Mouse (Mus musculus) heart, embryonic 11.5 days (tissue): ENCODE data around the gene Tmem251. TPM values are rescaled to one million over a fixed set of nuclear protein-coding genes. Genes with fewer than 3 reads are reported as not detected.

Experiments used
- ATAC-seq: fragments of 200-750 bp; cut with Nextera tagmentation; replicated peaks from 2 replicates; pipeline ENCODE4 v1.8.0; 2017; ENCODE audit warnings: moderate library complexity; ENCODE audit not compliant: insufficient number of reproducible peaks, low FRiP score, low TSS enrichment
- H3K27ac ChIP-seq: fragments of 300-500 bp; sonication (generic); 2 replicates; pipeline ENCODE4 v1.5.1; 2014; ENCODE audit warnings: mild to moderate bottlenecking, low read depth, low read length
- H3K27me3 ChIP-seq: fragments of 300-500 bp; sonication (generic); 2 replicates; pipeline ENCODE4 v1.6.1; 2014; ENCODE audit warnings: mild to moderate bottlenecking, low read length, mixed read lengths; ENCODE audit not compliant: control insufficient read depth, insufficient read depth
- H3K36me3 ChIP-seq: fragments of 300-500 bp; sonication (generic); 2 replicates; pipeline ENCODE4 v1.6.1; 2014; ENCODE audit warnings: mild to moderate bottlenecking, low read length, moderate library complexity, mixed read lengths; ENCODE audit not compliant: control insufficient read depth, insufficient read depth
- H3K4me1 ChIP-seq: fragments of 300-500 bp; sonication (generic); 2 replicates; pipeline ENCODE4 v1.6.1; 2014; ENCODE audit warnings: low read length; ENCODE audit not compliant: control insufficient read depth, insufficient read depth
- H3K4me2 ChIP-seq: fragments of 300-500 bp; sonication (generic); 2 replicates; pipeline ENCODE4 v1.6.1; 2014; ENCODE audit warnings: mild to moderate bottlenecking, moderate library complexity
- H3K4me3 ChIP-seq: fragments of 300-500 bp; sonication (generic); 2 replicates; pipeline ENCODE4 v1.5.1; 2014; ENCODE audit warnings: low read depth, low read length
- H3K9ac ChIP-seq: fragments of 300-500 bp; sonication (generic); 2 replicates; pipeline ENCODE4 v1.6.1; 2014; ENCODE audit warnings: mild to moderate bottlenecking, low read depth, low read length, moderate library complexity
- H3K9me3 ChIP-seq: fragments of 300-500 bp; sonication (generic); replicated peaks from 2 replicates; pipeline ENCODE4 v1.6.1; 2016; ENCODE audit warnings: low read length; ENCODE audit not compliant: control insufficient read depth
- WGBS: fragments of 180-500 bp; shearing (Covaris S2); extraction: QIAGEN DNeasy Blood & Tissue Kit; methylation state at CpG from one replicate; pipeline ENCODE4 v1.1.7; 2014; ENCODE audit not compliant: insufficient replicate concordance; 5-methylcytosine and 5-hydroxymethylcytosine counted together
- polyA plus RNA-seq: library from polyadenylated mRNA; unstranded; fragments of >200 nt; fragmentation: Nextera tagmentation; extraction: Ambion mirVana; gene quantifications from 2 replicates; pipeline ENCODE4 v1.2.1, GENCODE M21; 2014

The Tmem251 gene
- polyA plus RNA-seq, 1 experiment from 2014 or later = 7.9 TPM

DNA sequence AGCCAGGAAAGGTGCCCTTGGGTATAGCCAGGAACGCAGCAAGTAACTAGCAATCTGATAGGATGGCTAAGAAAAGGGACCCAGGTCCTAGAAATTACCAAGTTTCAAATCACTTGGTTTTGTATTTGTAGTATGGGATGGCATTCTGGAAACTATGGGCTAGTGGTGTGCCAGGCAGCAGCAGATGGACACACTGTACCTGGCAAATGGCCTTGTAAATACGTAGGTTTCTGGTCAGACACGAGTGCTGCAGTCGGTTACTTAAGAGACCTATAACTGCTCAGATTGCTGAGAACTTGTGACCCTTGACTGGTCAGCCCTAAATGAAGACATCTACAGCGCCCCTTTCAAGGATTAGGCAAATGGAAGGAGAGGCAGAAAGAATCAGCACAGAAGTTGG lies 34.6 kb downstream of the Tmem251 start:
- no peaks in the 10 kb centered on the region for H3K4me1 ChIP-seq
- no peak overlapping the region for H3K9ac ChIP-seq
- no peak overlapping the region for H3K4me2 ChIP-seq
- H3K4me3 ChIP-seq = no peak overlapping the region
- H3K27ac ChIP-seq = no peak overlapping the region
- H3K27me3 ChIP-seq = no peaks in the 10 kb centered on the region
- 76% methylated on average over 5 of the region's 5 CpGs for WGBS
- ATAC-seq = no peak
- H3K36me3 ChIP-seq = peaks cover 17% of the 10 kb centered on the region
- H3K9me3 ChIP-seq = no peaks in the 10 kb centered on the region

DNA sequence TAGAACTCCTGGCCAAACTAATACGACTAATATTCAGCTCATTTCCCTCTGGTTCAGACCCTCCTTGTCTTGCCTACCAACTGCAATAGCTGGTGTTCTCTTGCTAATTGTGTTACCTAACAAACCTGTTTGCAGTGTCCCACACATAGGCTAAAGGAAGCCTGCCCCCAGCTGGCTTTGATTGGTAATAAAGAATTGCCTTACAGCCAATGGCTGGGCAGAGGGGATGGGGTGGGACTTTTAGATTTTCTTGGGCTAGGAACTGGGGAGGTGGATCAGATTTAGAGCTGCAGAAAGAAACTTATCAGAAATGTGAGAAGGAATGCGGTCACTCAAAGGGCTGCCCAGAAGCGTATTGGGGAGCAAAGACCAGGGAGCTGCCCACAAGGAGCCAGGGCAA lies 35.9 kb downstream of the Tmem251 start:
- Histone ChIP-seq H3K4me2 (no peak overlapping the region), H3K27ac (no peak overlapping the region), H3K9ac (no peak overlapping the region), H3K4me1 (no peaks in the 10 kb centered on the region), H3K36me3 (peaks cover 20% of the 10 kb centered on the region), H3K9me3 (no peaks in the 10 kb centered on the region), H3K4me3 (no peak overlapping the region), H3K27me3 (no peaks in the 10 kb centered on the region)
- no peak for ATAC-seq
- WGBS = 36% methylated on average over 3 of the region's 3 CpGs

GRCm38 (mm10) chr12:102782841-102783240 lies 39.3 kb downstream of the Tmem251 start:
- H3K27me3 ChIP-seq = no peaks in the 10 kb centered on the region
- no peak overlapping the region for H3K27ac ChIP-seq
- H3K9me3 ChIP-seq = no peaks in the 10 kb centered on the region
- ATAC-seq = no peak
- H3K9ac ChIP-seq = no peak overlapping the region
- H3K36me3 ChIP-seq = peaks cover 15% of the 10 kb centered on the region
- H3K4me2 ChIP-seq = no peak overlapping the region
- 88% methylated on average over 5 of the region's 5 CpGs for WGBS
- H3K4me1 ChIP-seq = no peaks in the 10 kb centered on the region
- H3K4me3 ChIP-seq = no peak overlapping the region

DNA sequence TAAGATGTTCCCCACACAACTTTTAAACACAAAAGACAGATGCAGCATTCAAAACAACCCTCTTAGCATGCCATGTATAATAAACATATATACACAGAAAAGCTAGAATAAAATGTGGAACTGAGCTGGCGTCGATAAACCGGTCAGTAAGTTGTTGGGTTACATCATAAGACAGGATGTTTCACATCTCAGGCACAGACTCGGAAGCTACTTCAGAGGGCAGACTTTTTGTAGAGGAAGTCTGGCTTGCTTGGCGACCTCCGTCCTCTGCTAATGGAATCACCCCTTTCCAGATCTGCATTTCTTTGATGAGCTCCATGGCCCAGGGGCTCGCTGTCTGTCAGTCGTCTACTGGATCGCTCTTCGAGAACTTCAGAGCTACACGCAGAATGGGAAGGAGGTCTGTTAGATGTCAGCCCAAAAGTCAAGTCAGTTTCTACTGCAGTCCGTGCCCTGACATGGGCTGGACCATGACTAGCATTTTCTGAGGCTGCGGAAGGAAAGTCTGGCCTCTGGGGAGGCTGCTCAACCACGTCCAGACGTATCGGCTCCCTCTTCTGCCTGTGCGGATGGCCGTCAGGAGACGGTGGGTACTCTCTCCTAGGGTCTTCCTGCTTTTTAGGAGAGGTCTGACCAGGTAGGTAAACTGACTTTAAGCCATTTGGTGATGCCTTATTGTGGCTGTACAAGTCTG lies 41.5 kb downstream of the Tmem251 start:
- WGBS = 84% methylated on average over 19 of the region's 19 CpGs
- H3K36me3 ChIP-seq = peaks cover 17% of the 10 kb centered on the region

DNA sequence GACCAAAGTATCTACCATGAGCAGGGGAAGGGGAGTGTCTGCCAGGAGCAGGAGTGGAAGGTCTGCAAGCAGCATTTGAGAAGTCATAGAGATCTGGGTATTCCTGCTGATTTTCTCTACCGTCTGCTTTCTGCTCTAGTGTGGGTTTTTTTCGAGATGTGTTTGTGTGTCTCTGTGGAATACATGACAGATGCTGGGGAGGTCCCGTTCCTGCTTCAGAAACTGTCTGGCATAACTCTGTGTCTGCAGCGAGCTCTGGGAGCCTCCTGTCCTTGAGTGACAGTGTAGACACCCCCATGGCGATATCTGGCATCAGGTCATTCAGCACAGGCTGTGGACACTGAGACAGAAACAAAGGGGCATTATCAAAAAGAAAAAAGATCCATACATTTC lies 42.0 kb downstream of the Tmem251 start:
- no peak for ATAC-seq
- Histone ChIP-seq H3K4me1 (no peaks in the 10 kb centered on the region), H3K27me3 (no peaks in the 10 kb centered on the region), H3K9ac (no peak overlapping the region), H3K9me3 (no peaks in the 10 kb centered on the region), H3K36me3 (peaks cover 21% of the 10 kb centered on the region), H3K4me2 (no peak overlapping the region), H3K27ac (no peak overlapping the region), H3K4me3 (no peak overlapping the region)
- WGBS = 76% methylated on average over 5 of the region's 5 CpGs

More for the DNA sequence above, 41.5 kb downstream of the Tmem251 start:
- H3K9ac ChIP-seq = no peak overlapping the region
- no peak overlapping the region for H3K27ac ChIP-seq
- no peaks in the 10 kb centered on the region for H3K9me3 ChIP-seq
- no peaks in the 10 kb centered on the region for H3K4me1 ChIP-seq
- no peak overlapping the region for H3K4me2 ChIP-seq
- H3K4me3 ChIP-seq = no peak overlapping the region
- no peak for ATAC-seq
- no peaks in the 10 kb centered on the region for H3K27me3 ChIP-seq

DNA sequence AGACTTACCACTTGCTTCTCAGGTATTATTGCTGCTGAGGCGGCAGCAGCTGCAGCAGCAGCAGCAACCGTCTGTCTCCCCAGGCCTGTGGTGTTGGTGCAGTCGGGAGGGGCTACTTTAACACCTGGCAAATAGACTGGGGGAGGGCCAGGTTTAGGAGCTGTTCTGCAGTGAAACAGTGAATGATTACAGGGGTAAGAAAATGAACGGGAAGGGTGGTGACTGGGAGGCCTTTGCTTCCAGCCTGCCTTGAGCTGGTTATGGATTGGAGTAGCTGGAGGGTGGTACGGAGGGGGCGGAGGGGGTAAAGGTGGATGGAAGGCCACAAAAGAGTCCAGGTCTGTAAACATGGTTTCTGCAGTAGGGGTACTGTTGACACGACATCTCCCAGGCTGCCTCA lies 44.4 kb downstream of the Tmem251 start:
- Histone ChIP-seq H3K4me3 (no peak overlapping the region), H3K9me3 (no peaks in the 10 kb centered on the region), H3K27me3 (no peaks in the 10 kb centered on the region), H3K4me2 (no peak overlapping the region), H3K9ac (no peak overlapping the region), H3K36me3 (peaks cover 26% of the 10 kb centered on the region), H3K27ac (no peak overlapping the region), H3K4me1 (no peaks in the 10 kb centered on the region)
- 83% methylated on average over 7 of the region's 7 CpGs for WGBS
- no peak for ATAC-seq

Other genes with a start within 250 kb of the Tmem251 start
- 0.27 TPM in 1 of 2 replicates, not detected in the other for gene Chga, start 188.8 kb upstream of the Tmem251 start, polyA plus RNA-seq
- 3.2 and 3.5 TPM in 2 replicates for gene Itpk1, start 38.8 kb upstream of the Tmem251 start, polyA plus RNA-seq
- gene Moap1, start 101 bp upstream of the Tmem251 start, polyA plus RNA-seq = 21.1 and 23.7 TPM in 2 replicates
- not detected in 2 replicates for gene Gm28051, start 14.0 kb downstream of the Tmem251 start, polyA plus RNA-seq
- gene Gon7, start 14.0 kb downstream of the Tmem251 start, polyA plus RNA-seq = 25.2 and 26.4 TPM in 2 replicates
- 35.8 and 41.8 TPM in 2 replicates for gene Ubr7, start 14.2 kb downstream of the Tmem251 start, polyA plus RNA-seq
- 19.3 and 20.5 TPM in 2 replicates for gene Gm20604, start 14.9 kb downstream of the Tmem251 start, polyA plus RNA-seq
- 14.3 and 15.1 TPM in 2 replicates for gene Btbd7, start 134.7 kb downstream of the Tmem251 start, polyA plus RNA-seq
- gene Cox8c, start 155.6 kb downstream of the Tmem251 start, polyA plus RNA-seq = not detected in 2 replicates
- 0.16 and 0.44 TPM in 2 replicates for gene Unc79, start 205.1 kb downstream of the Tmem251 start, polyA plus RNA-seq